Mouse (Mus musculus): ENCODE results near the gene Mrpl28.

DNA sequence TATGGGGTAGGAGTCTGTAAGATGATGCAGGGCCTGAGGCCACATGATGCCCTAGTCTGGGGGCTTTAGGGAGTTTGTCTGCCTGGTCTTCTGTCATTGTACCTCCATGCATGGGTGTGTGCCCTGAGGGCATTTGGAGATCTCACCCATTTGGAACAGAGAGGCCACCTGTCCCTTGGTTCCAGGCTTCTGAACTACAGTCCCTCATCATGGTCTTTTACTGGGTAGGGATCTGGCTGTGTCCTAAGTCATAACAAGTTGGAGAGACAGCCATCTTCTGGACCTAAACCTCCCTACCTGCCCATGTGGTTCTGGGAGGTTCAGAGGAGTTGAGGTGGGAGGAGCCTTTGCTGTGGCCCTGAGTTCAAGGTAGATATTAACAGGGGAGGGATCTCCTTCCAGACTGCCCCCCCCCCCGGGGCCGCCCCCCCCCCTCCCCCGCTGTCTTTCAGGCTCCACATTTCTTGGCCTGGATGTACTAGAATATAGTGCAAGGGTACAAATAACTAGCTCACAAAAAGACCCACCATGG is 7.3 kb upstream of the Mrpl28 start:
- TF ChIP-seq POLR2A (IDR thresholded peaks at IDR 0.05; ENCODE audit: insufficient read length, low read depth) (no peak), SRF (IDR thresholded peaks at IDR 0.05; ENCODE audit: control insufficient read depth, insufficient read length, low read depth) (no peak), MYOD1 (IDR thresholded peaks at IDR 0.05; ENCODE audit: control insufficient read depth in 1 of 3, insufficient read length in 2 of 3, low read depth in 2 of 3) (no peak), CEBPB (IDR thresholded peaks at IDR 0.05; ENCODE audit: insufficient read depth, poor library complexity, severe bottlenecking) (no peak), MYOG (IDR thresholded peaks at IDR 0.05; ENCODE audit: control insufficient read depth in 1 of 3, insufficient read depth in 1 of 3, insufficient read length in 2 of 3, low read depth in 2 of 3) (no peak), MAX (IDR thresholded peaks at IDR 0.05; ENCODE audit: low read depth) (no peak), USF1 (IDR thresholded peaks at IDR 0.05; ENCODE audit: low read depth) (no peak), E2F4 (IDR thresholded peaks at IDR 0.05; ENCODE audit: insufficient read depth) (no peak)

Data from myocyte (in vitro differentiated cells).